Mouse (Mus musculus) gastrocnemius, adult 18-20 months (tissue): ENCODE data around the gene Gga3. TPM values are rescaled to one million over a fixed set of nuclear protein-coding genes. Genes with fewer than 3 reads are reported as not detected.

Source experiments
- DNase-seq: peaks from one replicate; pipeline ENCODE4 v3.0.0; 2021; ENCODE audit warnings: low spot score
- total RNA-seq, 2 experiments: library from RNA; stranded (reverse); gene quantifications; 2 replicates each; pipeline ENCODE4 v1.2.3; 2021

Gga3 gene
- total RNA-seq, 2 experiments from 2014 or later, result 15.4 to 18.8 TPM

DNA sequence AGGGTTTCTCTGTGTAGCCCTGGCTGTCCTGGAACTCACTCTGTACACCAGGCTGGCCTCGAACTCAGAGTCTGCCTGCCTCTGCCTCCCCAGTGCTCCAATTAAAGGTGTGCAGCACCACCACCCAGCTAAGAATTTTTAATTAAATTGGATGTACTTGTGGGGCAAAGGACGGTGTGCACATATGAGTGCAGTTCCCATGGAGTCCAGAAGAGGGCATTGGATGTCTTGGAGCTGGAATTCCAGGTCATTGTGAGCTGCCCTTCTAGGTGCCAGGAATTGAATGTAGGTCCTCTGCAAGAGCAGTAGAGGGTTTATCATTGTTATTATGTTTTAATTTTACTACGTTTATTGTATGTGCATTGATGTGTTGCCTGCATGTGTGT, 27.6 kb upstream of the Gga3 start:
- DNase-seq, result peak; percentile 56

DNA sequence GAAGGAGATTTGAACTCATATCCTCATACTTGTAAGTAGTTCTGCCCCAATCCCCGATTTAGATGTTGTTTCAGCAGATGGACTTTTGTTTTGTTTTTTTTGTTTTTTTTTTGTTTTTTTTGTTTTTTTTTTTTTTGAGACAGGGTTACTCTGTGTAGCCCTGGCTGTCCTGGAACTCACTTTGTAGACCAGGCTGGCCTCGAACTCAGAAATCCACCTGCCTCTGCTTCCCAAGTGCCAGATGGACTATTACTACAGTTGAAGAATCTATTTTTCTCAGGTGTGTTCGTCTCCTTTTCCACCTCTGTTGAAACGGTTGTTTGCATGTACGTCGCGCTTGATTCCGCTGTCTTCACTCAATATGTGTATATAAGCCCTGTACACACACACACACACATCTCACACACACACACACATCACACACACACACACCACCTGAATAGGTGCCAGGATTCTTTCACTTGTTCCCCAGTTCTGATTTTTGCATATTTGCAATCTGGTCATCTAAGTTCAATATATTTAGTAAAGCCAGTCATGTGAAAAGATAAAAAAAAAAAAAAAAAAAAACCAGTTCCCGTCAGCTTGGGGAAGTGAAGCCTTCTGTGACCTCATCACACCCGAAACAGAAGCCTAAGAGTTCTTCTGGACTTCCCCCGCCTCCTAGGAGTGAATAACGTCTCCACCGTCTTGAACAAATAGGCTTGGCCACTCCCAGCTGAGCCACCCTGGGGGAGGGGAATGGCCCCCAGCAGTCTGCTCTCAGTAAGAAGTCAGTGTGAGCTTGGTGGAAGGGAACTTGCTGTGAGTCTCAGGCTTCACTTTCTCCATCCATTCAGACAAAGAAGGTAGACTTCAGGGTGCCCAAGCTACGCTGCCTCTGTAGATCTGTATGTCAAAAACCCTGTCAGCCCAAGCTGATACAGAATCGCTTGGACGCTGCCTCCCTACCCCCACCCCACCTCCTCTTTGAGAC, 27.0 kb upstream of the Gga3 start:
- no peak for DNase-seq

DNA sequence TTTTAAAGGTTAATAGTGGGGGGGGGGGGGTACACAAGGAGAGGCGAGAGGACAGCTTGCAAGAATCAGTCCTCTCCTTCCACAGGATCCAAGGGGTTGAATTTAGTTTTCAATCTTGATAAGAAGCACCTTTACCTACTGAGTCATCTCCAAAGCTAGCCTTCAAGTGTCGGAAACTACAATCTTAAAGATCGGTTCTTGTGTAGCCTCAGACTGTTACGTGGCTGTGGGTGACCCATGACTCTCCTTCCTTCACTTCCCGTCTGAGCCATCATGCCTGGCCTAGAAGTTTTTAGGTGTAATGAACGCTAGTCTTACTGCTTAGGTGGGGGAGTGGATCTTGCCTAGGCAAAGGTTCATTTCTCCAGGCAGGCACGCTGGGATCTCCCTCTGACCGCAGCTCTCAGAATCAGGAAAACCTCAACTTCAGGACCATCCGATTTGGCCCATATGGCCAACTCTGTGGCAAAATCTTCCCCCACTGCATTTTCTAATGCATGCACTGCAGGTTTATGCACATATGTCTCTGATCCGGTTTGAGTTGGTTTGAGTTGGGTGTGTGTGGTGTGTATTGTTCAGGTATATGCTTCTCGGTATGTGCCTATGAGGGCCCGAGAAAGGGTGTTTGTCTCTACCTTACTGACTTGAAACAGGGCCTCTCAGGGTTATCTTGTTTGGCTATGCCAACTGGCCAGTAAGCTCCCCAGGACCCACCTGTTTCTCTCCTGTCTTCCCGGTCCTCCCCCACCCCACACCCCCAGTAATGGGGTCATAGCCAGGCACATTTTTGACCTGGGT, 26.1 kb upstream of the Gga3 start:
- no peak for DNase-seq

DNA sequence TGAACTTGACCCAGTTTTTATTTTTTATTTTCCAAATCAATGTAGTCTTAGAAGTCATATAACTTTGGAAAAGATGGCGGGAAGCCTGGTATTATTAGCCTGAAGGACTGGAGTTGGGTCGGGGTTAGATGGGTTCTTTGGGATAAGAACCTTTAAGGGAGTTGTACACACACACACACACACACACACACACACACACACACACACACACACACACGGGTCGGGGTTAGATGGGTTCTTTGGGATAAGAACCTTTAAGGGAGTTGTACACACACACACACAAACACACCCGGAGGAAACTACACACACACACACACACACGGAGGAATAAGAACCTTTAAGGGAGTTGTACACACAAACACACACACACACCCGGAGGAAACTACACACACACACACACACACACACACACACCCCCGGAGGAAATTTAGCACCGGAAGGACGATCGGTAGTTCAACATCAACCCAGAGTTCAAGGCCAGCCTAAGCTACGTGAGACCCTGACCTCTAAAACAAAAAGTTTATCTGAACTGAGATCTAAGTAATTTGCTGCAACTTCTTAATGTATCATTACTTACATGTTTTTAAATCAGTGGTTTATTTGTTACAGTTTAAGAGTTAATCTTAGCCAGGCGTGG, 24.7 kb upstream of the Gga3 start:
- DNase-seq, result no peak

DNA sequence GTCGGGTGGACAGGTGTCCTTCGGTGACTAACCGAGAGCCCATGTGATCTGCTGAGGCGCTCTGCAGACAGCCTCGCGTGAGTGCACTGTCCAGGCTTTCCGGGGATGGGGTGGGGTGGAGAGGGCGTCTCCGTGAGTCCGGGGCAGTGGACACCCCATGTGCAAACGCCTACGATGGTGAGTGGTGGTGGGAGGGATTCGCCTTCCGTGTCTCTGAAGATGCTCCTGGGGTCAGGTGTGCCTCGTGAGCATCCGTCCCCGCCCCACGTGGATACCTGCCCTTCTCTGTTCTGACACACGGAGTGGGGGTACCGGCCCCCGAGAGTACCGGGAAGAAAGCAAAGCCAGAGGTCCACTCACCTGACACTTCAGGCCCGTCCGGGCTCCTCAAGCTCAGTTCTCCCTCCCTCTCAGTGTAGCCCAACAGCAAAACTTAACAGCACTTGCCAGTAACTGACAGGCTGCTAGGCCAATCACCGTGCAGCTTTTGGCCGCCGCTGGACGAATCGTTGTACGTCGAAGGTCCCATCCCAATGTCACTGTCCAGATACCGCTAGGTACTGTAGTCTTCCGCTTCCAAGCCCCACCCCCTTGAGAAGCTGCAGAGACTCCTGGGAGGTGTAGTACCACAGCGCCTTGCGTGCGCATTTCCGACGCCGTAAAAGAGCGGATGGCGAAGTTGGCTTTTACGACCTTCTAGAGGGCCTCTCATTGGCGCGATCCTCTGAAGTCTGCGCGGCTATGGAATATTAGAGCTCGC, 24.0 kb upstream of the Gga3 start, which contains the start of gene Slc25a19:
Gene Slc25a19 (minus strand): TSS at position 591 of the 760 bp plus-strand sequence.
- peak; percentile 100 for DNase-seq

DNA sequence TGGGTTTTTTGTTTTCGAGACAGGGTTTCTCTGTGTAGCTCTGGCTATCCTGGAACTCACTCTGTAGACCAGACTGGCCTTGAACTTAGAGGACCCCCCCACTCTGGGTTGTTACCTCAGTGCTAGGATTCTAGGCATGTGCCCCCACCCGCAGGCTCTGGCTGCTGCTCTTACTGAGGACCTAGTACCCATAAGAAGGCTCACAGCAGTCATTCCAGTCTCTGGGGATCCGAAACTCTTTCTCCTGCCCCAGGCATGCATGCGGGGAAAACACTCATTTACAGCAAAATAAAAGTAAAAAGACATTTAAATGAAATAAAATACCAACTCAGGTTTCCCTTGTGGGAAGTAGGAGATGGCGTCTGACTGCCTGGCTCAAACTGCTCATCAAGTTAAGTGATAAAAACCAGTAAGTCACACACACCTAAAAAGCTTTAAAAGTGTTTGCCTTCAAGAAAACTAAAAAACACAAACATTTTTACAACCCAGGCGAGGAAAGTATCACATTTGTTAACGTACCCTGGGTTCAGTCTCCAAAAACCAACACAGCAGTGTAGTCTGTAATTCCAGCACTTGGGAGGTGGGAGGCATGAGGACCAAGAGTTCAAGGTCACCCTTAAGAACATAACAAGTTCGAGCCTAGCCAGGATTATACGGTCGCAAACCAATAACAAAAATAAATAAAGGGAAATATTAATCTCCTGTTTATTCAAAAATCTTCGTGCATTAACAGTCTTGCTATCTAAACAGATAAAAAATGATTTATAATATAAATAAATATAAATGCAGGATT, 23.2 kb upstream of the Gga3 start:
- DNase-seq, result no peak

DNA sequence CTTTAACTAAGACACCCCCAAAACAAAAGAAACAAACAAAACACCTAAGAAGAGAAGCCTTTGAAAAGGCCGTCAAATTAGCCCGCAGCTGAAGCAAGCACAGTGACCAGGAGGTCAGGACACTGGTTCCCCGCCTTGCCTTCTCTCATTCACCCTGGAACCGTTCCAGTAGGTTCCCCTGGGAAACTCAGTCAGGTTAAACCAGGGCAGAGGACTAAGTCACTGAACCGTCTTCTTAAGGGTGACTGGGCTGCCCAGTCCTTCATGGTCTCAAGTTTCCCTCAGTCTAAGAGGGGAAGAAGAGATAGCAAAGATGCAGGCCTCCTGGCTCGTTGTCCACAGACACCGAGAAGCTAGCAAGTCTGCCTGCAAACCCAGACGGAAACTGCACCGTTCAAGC, 22.0 kb upstream of the Gga3 start:
- peak; percentile 69 for DNase-seq

DNA sequence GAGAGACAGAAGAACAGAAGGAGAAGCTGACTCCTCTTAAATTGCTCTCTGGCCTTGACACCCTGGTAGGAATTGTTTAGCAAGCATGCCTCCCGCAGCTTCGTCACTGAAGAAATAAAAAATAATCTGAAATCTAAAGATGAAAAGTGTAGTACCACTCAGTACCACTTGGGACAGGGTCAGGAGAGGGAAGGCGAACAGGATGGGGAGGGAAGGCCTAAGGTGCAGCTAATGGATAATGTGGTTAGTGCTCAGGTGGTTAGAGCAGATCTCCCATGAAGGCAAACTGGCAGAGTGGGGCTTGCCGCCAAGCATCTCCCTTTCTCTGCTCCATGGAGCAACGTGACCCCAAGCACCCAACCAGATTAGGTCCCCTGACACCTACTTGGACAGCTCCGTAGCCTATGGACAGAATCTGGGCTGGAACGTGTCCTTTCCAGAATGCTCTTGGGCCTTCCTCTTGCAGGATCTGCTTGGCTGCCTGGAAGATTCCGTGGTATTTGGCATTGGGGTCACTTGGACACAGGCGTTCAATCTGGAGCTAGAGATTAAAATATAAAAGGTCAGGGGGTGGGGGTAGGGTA, 19.7 kb upstream of the Gga3 start:
- no peak for DNase-seq

DNA sequence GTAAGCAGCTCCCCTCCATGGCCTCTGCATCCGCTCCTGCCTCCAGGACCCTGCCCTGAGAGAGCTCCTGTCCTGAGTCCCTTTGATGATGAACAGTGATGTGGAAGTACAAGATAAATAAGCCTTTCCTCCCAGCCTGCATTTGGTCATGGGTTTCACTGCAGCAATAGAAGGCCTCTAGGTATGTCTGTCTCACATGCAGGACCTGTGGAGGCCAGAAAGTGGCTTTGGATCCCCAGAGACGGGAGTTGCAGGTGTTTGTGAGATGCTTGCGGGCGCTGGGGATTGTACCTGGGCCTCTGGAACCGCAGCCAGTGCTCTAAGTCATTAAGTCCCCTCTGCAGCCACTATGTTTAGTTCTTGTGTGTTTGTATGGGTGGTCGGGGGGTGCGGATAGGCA, 16.1 kb upstream of the Gga3 start:
- DNase-seq, result no peak

DNA sequence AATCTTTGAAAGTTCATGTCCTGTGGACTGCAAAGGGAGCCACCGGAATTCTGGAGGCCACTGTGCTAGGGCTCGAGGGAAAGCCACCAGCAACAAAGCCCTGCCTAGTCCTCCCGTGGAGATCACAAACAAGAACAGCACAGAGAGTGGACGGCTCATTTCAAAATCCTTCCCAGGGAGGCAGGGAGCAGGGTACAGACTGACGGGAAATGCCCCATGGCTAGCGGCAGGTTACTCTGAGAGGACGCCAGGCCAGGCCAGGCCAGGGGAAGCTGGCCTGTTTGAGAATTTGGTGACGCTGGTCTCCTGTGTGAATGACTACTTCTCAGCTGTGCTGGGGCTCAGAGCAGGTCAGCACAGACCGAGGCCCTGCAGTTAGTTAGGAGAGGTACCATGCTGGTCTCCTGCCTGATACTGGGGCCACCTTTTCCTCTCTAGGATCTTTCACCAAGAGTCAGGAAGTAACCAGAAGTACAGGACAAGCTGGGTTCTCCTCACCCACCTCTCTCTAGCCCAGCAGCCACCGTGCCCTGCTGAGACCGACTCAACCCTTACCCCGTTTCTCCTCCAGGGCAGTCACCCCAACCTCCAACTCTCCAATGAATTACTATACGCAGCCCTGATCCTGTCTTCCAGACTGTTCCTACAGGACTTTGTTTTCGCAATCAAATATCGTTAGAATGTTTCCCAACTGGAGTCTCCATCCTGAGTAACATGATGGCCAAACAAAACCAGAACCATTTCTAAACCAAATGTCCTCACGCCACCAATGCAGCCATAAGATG, 15.1 kb upstream of the Gga3 start:
- no peak for DNase-seq

DNA sequence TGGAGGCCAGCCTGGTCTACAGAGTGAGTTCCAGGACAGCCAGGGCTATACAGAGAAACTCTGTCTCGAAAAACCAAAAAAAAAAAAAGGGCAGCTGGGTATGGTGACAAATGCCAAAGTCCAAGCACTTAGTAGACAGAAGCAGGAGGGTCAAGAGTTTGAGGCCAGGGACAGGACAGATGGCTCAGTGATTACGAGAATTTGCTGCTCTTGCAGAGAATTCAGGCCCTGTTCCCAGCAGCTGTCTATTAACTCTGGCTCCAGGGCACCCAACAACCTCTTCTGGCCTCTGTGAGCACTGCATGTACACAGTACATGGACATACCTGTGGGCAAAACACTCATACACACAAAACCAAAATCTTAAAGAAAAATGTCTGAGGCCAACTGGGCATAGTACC, 14.2 kb upstream of the Gga3 start:
- DNase-seq, result no peak

DNA sequence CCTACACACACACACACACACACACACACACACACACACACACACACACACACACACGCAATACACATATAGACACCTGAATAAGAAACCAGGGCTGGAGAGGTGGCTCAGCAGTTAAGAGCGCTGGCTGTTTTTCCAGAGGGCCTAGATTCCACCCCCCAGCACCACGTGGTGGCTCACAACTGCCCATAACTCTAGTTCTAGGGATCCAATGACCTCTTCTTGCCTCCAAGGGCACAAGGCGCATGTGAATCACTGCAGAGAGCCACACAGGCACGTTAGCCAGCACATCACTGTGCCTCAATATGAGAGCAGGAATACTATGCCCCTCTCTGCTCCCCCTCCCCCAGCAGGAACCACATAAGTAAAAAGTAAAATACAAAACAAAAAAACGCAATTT, 13.0 kb upstream of the Gga3 start:
- DNase-seq, result no peak

DNA sequence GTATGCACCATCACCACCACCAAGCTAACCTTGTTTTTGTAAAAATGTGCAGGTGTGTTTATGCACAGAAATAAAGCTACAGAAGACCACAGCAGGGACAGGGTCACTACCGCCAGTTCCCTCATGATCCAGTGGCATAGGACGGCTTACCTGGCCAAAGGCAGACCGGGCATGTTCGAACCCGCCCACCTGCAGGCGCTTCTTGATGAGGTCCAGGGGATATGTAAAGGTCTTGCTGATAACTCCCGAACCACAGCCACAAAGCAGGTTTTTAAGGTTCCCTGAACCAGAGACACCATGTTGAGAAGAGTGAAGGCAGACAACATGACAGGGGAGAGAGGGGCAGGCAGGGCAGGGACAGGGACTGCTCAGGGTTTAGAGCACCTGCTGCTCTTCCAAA, 12.5 kb upstream of the Gga3 start:
- no peak for DNase-seq

DNA sequence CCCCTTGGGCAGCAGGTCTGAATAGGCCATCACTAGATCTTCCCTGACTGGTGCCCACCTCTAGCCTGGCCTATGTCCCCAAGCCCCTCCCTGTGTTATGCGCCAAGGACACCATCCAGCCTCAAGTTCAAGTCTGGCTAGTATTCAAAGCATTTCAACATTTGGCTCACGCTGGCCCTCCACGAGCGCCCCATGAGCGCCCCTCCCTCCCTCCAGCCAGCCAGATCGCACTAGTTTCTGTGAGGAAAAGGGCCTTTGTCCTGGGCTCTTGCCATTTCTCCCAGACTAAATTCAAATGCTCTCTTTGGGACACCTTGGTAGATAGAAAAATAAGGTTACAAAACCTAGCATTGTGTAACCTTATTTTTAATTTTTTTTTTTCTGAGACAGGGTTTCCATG, 12.0 kb upstream of the Gga3 start:
- no peak for DNase-seq

DNA sequence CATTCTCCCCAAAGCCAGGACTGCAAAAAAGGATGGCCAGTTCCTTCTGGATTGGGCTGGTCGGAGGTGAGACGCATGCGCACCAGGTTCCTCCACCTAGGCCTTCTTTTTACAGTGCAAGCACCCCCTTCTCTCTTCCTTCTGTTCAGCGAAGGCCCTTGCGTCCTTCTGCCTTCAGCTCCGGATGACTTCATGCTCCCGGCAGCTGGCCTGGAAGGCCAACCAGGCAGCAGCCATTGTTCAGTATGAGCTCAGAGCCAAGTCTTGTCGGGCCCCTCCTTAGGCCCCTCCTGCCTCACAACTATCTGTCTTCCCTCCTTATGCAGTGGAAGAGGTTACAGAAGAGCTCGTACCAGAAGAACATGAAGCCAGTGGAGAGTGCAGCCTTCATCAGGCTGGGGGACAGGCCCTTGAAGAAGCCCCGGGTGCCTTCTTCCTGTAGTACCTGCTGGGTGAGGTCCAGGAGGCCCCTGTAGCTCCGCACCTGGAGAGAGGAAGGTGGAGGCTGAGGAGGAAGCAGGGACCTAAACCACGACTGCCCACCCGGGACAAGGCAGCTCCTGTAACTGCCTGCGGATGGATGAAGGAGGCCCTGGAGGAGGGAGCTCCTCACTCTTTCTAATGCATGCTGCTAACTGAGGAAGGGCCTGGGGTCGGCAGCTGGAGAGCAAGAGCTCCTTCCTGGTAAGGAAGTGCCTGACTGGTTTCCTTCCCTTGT, 11.4 kb upstream of the Gga3 start:
- no peak for DNase-seq

DNA sequence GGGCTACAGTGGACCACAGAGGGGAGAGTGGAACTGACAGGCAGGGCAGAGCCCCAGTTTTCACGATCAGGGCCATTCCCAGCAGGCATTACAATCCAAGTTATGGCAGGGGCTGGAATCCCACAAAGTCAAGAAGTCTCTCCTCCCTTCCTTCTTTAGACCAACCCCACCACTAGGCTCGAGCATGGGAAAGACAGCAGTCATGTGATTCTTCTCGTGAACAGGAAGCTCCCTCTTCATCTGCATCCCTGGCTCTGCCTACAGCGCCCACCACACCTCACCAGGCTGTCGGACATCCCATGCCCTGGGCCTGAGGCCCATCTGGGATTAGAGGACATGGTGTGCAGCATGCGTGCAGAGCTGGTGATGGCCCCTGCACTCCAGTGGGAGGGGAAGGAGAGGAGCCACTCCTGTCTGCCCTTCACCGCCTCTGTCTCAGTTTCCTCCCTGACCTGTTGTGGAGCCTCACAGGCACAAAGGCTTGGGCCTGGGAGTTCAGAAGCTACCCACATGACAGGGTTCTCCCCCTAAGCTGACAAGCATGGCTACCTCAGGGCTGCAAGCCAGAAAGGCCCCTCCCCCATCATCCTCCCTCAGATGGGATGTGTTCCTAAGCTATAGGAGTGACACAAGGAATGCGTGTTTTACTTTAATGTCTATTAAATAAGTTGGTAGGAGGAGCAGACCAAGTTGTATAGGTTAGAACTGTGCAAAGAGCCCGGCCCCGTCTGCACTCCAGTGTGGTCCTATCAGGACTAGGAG, 10.7 kb upstream of the Gga3 start:
- no peak for DNase-seq

DNA sequence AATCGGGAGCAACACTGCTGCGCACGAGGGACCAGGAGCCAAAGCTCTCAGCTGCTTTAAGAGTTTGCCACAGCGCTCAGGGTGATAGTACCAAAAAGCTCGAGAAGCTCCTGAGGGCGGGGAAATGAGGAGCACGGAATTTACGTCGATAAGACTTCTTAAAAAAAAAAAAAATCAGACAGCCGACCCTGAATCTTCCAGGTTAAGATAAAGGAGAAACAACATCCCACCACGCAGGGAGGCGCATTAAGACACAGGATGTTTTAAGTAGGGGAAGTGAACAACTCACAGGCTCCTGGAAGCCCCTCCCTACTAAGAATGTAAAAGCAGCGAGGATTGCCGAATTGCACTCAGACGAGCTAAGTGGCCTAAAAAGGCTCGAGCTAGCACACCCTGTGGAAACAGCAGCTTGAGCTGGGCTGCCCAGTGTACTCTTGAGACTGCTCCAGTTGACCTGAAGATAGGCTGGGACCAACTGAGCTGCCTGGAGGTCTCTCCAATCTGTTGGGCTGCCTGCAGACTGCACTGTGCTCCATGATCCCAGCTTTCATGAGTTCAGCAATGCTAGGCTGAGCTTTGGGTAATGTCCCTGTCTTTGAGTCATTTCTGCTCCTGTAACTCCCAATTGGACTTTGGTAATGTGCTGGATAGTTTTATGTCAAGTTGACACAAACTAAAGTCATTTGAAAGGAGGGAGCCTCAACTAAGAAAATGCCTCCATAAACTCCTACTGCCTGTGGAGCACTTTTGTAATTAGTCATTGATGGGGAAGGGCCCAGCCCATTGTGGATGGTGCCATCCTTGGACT, 9.5 kb upstream of the Gga3 start:
- no peak for DNase-seq
